Mouse (Mus musculus): ENCODE measurements around the gene Macrod2. TPM values are rescaled to one million over a fixed set of nuclear protein-coding genes. Genes with fewer than 3 reads are reported as not detected.

The Macrod2 gene
- polyA plus RNA-seq, 2 experiments: 2.1 to 7.7 TPM

- Histone ChIP-seq H3K36me3 (replicated peaks; ENCODE audit: control insufficient read depth, insufficient read depth, low read depth) (no peaks in the 10 kb centered on the region), H3K27ac (no peak overlapping the region), H3K4me3 (ENCODE audit: insufficient read depth in 1 of 2, low read depth in 2 of 2, low read length in 2 of 2) (no peak overlapping the region), H3K9ac (replicated peaks) (no peak overlapping the region), H3K9me3 (ENCODE audit: control insufficient read depth, low read length) (no peaks in the 10 kb centered on the region), H3K4me2 (ENCODE audit: low read depth) (no peak overlapping the region), H3K4me1 (replicated peaks; ENCODE audit: control insufficient read depth in 2 of 2, insufficient read depth in 2 of 2, low read length in 1 of 2) (no peaks in the 10 kb centered on the region), H3K27me3 (ENCODE audit: control insufficient read depth, insufficient read depth, low read length) (no peaks in the 10 kb centered on the region)
- no peak for ATAC-seq (ENCODE audit: insufficient read depth)
- WGBS (ENCODE audit: insufficient replicate concordance): 46% methylated on average over 3 of the region's 3 CpGs
- DNase-seq (ENCODE audit: low read depth in 3 of 3, low spot score in 3 of 3): no peak
- TF ChIP-seq CTCF (IDR thresholded peaks at IDR 0.05; ENCODE audit: low read depth) (no peak), EP300 (IDR thresholded peaks at IDR 0.05; ENCODE audit: low read depth) (no peak)
Observed at GRCm38 (mm10) chr2:140698585-140698984, 303.5 kb downstream of the Macrod2 start.

DNA sequence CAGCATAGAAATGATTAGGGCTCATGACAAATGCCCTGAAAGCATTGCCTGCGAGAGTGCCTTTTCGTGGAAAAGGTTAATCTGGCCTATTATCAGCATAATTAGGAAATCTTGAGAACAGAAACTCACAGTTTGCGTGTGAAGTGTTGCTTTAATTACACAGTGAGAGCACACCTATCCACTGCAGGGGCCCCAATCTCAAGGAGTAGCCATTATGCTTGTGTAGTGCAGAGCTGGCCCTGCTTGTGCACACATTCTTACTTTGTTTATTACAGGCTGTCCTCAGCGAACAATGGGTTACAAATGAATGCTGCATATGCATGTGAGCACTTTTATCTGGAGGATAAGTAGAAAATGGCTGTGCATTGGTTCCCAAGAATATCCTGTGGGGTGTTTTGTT, 308.3 kb downstream of the Macrod2 start:
- H3K4me3 ChIP-seq (ENCODE audit: insufficient read depth in 1 of 2, low read depth in 2 of 2, low read length in 2 of 2): no peak overlapping the region
- no peaks in the 10 kb centered on the region for H3K4me1 ChIP-seq (replicated peaks; ENCODE audit: control insufficient read depth in 2 of 2, insufficient read depth in 2 of 2, low read length in 1 of 2)
- no peak overlapping the region for H3K4me2 ChIP-seq (ENCODE audit: low read depth)
- DNase-seq (ENCODE audit: low read depth in 3 of 3, low spot score in 3 of 3) (no peak), ATAC-seq (ENCODE audit: insufficient read depth) (no peak)
- H3K27ac ChIP-seq: no peak overlapping the region
- no peaks in the 10 kb centered on the region for H3K36me3 ChIP-seq (replicated peaks; ENCODE audit: control insufficient read depth, insufficient read depth, low read depth)
- TF ChIP-seq EP300 (IDR thresholded peaks at IDR 0.05; ENCODE audit: low read depth): no peak
- TF ChIP-seq CTCF (IDR thresholded peaks at IDR 0.05; ENCODE audit: low read depth): no peak
- no peaks in the 10 kb centered on the region for H3K27me3 ChIP-seq (ENCODE audit: control insufficient read depth, insufficient read depth, low read length)
- whole genome bisulfite sequencing (ENCODE audit: insufficient replicate concordance): 56% methylated on average over 4 of the region's 4 CpGs
- no peaks in the 10 kb centered on the region for H3K9me3 ChIP-seq (ENCODE audit: control insufficient read depth, low read length)
- no peak overlapping the region for H3K9ac ChIP-seq (replicated peaks)

- no peaks in the 10 kb centered on the region for H3K9me3 ChIP-seq (ENCODE audit: control insufficient read depth, low read length)
- 28% methylated on average over 3 of the region's 3 CpGs for WGBS (ENCODE audit: insufficient replicate concordance)
- H3K4me1 ChIP-seq (replicated peaks; ENCODE audit: control insufficient read depth in 2 of 2, insufficient read depth in 2 of 2, low read length in 1 of 2): no peaks in the 10 kb centered on the region
- no peak overlapping the region for H3K4me2 ChIP-seq (ENCODE audit: low read depth)
- no peaks in the 10 kb centered on the region for H3K36me3 ChIP-seq (replicated peaks; ENCODE audit: control insufficient read depth, insufficient read depth, low read depth)
- H3K27me3 ChIP-seq (ENCODE audit: control insufficient read depth, insufficient read depth, low read length): no peaks in the 10 kb centered on the region
- DNase-seq (ENCODE audit: low read depth in 3 of 3, low spot score in 3 of 3) (no peak), ATAC-seq (ENCODE audit: insufficient read depth) (no peak)
- no peak overlapping the region for H3K27ac ChIP-seq
- H3K4me3 ChIP-seq (ENCODE audit: insufficient read depth in 1 of 2, low read depth in 2 of 2, low read length in 2 of 2): no peak overlapping the region
- H3K9ac ChIP-seq (replicated peaks): no peak overlapping the region
- TF ChIP-seq CTCF (IDR thresholded peaks at IDR 0.05; ENCODE audit: low read depth) (no peak), EP300 (IDR thresholded peaks at IDR 0.05; ENCODE audit: low read depth) (no peak)
Observed at GRCm38 (mm10) chr2:140704146-140704545, 309.0 kb downstream of the Macrod2 start.

DNA sequence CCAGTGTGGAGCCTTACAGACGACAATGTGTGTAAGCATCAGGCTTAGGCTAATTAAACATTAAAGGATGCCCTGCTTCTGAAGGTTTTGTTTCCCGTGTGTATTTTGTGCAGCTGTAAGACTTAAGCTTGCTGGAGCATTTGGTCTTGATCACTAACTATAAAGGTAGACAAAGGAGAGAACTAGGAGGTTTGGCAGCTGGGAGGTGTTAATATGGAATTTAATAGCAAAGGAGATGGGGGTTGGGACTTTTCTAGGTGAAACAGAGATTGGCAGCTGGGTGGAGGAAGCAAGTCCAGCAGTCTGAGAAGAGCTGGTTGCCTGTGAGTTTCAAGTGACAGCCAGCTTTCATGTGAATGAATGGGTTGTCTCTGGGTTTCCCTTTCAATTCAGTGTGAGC, 310.2 kb downstream of the Macrod2 start:
- WGBS (ENCODE audit: insufficient replicate concordance): 24% methylated on average over 2 of the region's 2 CpGs

DNA sequence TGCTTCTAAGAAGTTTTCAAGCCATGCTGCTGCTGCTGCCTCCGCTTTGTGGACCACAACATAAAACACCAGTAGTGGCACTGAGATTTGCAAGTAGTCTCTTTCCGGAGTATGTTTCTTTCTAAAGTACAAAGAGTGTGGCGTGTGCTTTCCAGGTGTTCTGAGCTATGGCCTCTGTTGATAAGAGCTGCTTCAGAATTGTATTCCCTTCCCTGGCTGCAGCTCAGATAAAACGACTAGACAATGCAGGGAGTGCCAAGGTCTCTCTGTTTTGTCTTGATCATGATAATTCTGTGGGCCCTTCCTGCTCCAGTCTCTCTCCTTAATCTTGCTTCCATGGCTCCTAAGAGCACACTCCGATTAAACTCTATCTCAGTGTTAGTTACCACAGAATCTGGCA, 312.4 kb downstream of the Macrod2 start:
- H3K4me3 ChIP-seq (ENCODE audit: insufficient read depth in 1 of 2, low read depth in 2 of 2, low read length in 2 of 2): no peak overlapping the region
- no peak overlapping the region for H3K4me2 ChIP-seq (ENCODE audit: low read depth)
- DNase-seq (ENCODE audit: low read depth in 3 of 3, low spot score in 3 of 3): no peak
- no peak overlapping the region for H3K27ac ChIP-seq
- ATAC-seq (ENCODE audit: insufficient read depth): no peak
- TF ChIP-seq CTCF (IDR thresholded peaks at IDR 0.05; ENCODE audit: low read depth): no peak
- TF ChIP-seq EP300 (IDR thresholded peaks at IDR 0.05; ENCODE audit: low read depth): no peak
- no peaks in the 10 kb centered on the region for H3K36me3 ChIP-seq (replicated peaks; ENCODE audit: control insufficient read depth, insufficient read depth, low read depth)
- no peaks in the 10 kb centered on the region for H3K9me3 ChIP-seq (ENCODE audit: control insufficient read depth, low read length)
- H3K9ac ChIP-seq (replicated peaks): no peak overlapping the region
- H3K27me3 ChIP-seq (ENCODE audit: control insufficient read depth, insufficient read depth, low read length): no peaks in the 10 kb centered on the region
- 48% methylated on average over 5 of the region's 5 CpGs for WGBS (ENCODE audit: insufficient replicate concordance)
- no peaks in the 10 kb centered on the region for H3K4me1 ChIP-seq (replicated peaks; ENCODE audit: control insufficient read depth in 2 of 2, insufficient read depth in 2 of 2, low read length in 1 of 2)

More for the DNA sequence above, 310.2 kb downstream of the Macrod2 start:
- no peak for TF ChIP-seq EP300 (IDR thresholded peaks at IDR 0.05; ENCODE audit: low read depth)
- TF ChIP-seq CTCF (IDR thresholded peaks at IDR 0.05; ENCODE audit: low read depth): no peak
- Histone ChIP-seq H3K36me3 (replicated peaks; ENCODE audit: control insufficient read depth, insufficient read depth, low read depth) (no peaks in the 10 kb centered on the region), H3K4me2 (ENCODE audit: low read depth) (no peak overlapping the region), H3K27ac (no peak overlapping the region), H3K4me3 (ENCODE audit: insufficient read depth in 1 of 2, low read depth in 2 of 2, low read length in 2 of 2) (no peak overlapping the region), H3K27me3 (ENCODE audit: control insufficient read depth, insufficient read depth, low read length) (no peaks in the 10 kb centered on the region), H3K9ac (replicated peaks) (no peak overlapping the region), H3K9me3 (ENCODE audit: control insufficient read depth, low read length) (no peaks in the 10 kb centered on the region), H3K4me1 (replicated peaks; ENCODE audit: control insufficient read depth in 2 of 2, insufficient read depth in 2 of 2, low read length in 1 of 2) (no peaks in the 10 kb centered on the region)
- no peak for ATAC-seq (ENCODE audit: insufficient read depth)
- DNase-seq (ENCODE audit: low read depth in 3 of 3, low spot score in 3 of 3): no peak
